Mouse (Mus musculus): ENCODE measurements around the gene Chn1. TPM values are rescaled to one million over a fixed set of nuclear protein-coding genes. Genes with fewer than 3 reads are reported as not detected.

Gene Chn1
- polyA plus RNA-seq, 1 experiment: 3.1 TPM

DNA sequence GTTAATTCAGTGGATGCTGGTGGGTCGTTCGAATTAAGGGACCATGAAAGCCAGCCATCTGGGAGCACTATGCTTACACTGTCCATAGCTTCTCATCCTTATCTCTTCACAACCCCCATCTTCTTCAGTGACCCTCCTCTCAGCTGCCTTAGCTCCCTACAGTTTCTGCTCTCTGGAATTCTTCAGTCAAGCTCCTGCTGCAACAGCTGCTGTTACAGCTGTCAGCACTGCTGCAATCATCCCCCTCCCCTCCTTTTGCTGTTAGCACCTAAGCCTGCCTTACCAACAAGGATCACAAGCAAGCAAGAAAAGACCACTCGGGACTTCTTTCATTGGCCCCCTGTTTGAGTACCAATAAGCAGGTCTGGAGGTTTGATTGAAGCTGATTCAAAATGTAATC, 50.2 kb downstream of the Chn1 start:
- DNase-seq: no peak
- TF ChIP-seq CTCF (IDR thresholded peaks at IDR 0.05; ENCODE audit: borderline replicate concordance, control insufficient read depth, extremely low read depth, insufficient read depth, low read length, poor library complexity) (no peak), POLR2A (IDR thresholded peaks at IDR 0.05; ENCODE audit: control insufficient read depth, extremely low read depth, insufficient read depth, low read length, poor library complexity) (no peak)
- H3K27ac ChIP-seq (ENCODE audit: control insufficient read depth, insufficient read depth, low read length): no peak overlapping the region
- no peaks in the 10 kb centered on the region for H3K4me1 ChIP-seq (replicated peaks; ENCODE audit: control insufficient read depth, insufficient read depth, low read length)
- H3K36me3 ChIP-seq (ENCODE audit: control insufficient read depth, insufficient read depth, low read length): no peaks in the 10 kb centered on the region
- no peaks in the 10 kb centered on the region for H3K27me3 ChIP-seq (ENCODE audit: control insufficient read depth, insufficient read depth, low read length)
- 85% methylated on average over 3 of the region's 3 CpGs for WGBS
- H3K4me3 ChIP-seq (ENCODE audit: control insufficient read depth, insufficient read depth, low read length): no peak overlapping the region

DNA sequence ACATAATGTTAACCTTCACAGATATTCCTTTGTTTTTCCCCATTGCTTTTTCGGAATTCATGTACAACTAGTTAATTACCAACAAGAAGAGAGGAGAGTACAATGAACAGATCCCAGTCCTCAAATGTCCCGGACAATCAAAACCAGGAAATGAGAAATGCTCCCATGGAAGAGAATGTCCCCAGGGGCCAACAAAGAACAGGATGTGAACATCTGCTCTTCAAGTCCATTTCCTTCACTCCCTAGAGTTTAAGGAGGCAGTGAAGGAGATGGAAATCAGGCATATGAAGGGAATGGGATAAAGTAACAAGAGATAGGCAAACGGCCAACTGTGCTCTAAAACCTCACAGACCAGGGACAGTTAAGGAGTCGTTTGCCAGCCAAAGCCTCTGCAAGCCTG, 53.3 kb downstream of the Chn1 start:
- H3K36me3 ChIP-seq (ENCODE audit: control insufficient read depth, insufficient read depth, low read length): no peaks in the 10 kb centered on the region
- DNase-seq: no peak
- no peak overlapping the region for H3K4me3 ChIP-seq (ENCODE audit: control insufficient read depth, insufficient read depth, low read length)
- H3K27me3 ChIP-seq (ENCODE audit: control insufficient read depth, insufficient read depth, low read length): no peaks in the 10 kb centered on the region
- no peak for TF ChIP-seq CTCF (IDR thresholded peaks at IDR 0.05; ENCODE audit: borderline replicate concordance, control insufficient read depth, extremely low read depth, insufficient read depth, low read length, poor library complexity)
- 67% methylated on average over 4 of the region's 4 CpGs for WGBS
- no peaks in the 10 kb centered on the region for H3K4me1 ChIP-seq (replicated peaks; ENCODE audit: control insufficient read depth, insufficient read depth, low read length)
- no peak overlapping the region for H3K27ac ChIP-seq (ENCODE audit: control insufficient read depth, insufficient read depth, low read length)

DNA sequence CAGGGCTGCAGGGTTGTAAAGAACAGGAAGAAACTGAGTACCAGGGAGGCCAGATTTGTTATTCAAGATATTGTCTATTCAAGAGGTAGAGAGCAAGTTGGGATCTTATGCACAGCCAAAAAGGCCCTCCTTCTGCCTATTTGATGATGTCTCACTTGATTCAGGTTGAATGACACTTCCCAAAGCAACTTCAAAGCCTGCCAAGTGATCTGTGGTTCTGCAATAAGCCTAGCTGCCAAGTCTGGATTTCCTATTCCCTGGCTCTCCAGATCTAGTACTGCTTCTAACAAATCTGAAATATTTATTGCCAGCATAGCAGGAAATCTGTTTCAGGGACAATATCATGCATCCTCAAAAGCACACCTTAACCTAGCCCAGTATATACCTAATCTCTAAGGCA, 62.7 kb downstream of the Chn1 start:
- DNase-seq: no peak
- no peaks in the 10 kb centered on the region for H3K4me1 ChIP-seq (replicated peaks; ENCODE audit: control insufficient read depth, insufficient read depth, low read length)
- H3K27ac ChIP-seq (ENCODE audit: control insufficient read depth, insufficient read depth, low read length): no peak overlapping the region
- no peak overlapping the region for H3K4me3 ChIP-seq (ENCODE audit: control insufficient read depth, insufficient read depth, low read length)
- no peaks in the 10 kb centered on the region for H3K36me3 ChIP-seq (ENCODE audit: control insufficient read depth, insufficient read depth, low read length)
- no peak for TF ChIP-seq POLR2A (IDR thresholded peaks at IDR 0.05; ENCODE audit: control insufficient read depth, extremely low read depth, insufficient read depth, low read length, poor library complexity)
- no peak for TF ChIP-seq CTCF (IDR thresholded peaks at IDR 0.05; ENCODE audit: borderline replicate concordance, control insufficient read depth, extremely low read depth, insufficient read depth, low read length, poor library complexity)
- no peaks in the 10 kb centered on the region for H3K27me3 ChIP-seq (ENCODE audit: control insufficient read depth, insufficient read depth, low read length)

DNA sequence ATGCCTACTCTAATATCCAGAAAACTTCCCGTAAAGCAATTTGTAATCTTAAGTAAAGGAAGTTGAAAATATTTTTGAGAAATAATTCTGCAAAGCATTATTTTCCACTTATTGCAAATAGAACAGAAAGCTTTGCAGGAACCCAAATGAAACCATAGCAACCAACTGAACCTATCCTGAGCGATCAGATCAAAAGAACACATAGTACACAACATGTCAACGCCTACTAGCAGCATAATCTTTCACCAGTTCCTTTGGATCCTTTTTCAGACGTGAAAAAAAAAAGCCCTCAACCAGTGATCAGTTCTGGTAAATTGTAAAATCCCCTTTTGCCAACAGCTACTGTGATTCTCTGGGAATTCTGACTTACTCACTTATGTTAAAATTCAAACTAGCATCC, 82.1 kb downstream of the Chn1 start:
- no peak overlapping the region for H3K4me3 ChIP-seq (ENCODE audit: control insufficient read depth, insufficient read depth, low read length)
- TF ChIP-seq POLR2A (IDR thresholded peaks at IDR 0.05; ENCODE audit: control insufficient read depth, extremely low read depth, insufficient read depth, low read length, poor library complexity): no peak
- TF ChIP-seq CTCF (IDR thresholded peaks at IDR 0.05; ENCODE audit: borderline replicate concordance, control insufficient read depth, extremely low read depth, insufficient read depth, low read length, poor library complexity): no peak
- H3K27me3 ChIP-seq (ENCODE audit: control insufficient read depth, insufficient read depth, low read length): no peaks in the 10 kb centered on the region
- no peaks in the 10 kb centered on the region for H3K4me1 ChIP-seq (replicated peaks; ENCODE audit: control insufficient read depth, insufficient read depth, low read length)
- no peak for DNase-seq
- 85% methylated on average over 4 of the region's 4 CpGs for WGBS
- H3K36me3 ChIP-seq (ENCODE audit: control insufficient read depth, insufficient read depth, low read length): no peaks in the 10 kb centered on the region
- H3K27ac ChIP-seq (ENCODE audit: control insufficient read depth, insufficient read depth, low read length): no peak overlapping the region

DNA sequence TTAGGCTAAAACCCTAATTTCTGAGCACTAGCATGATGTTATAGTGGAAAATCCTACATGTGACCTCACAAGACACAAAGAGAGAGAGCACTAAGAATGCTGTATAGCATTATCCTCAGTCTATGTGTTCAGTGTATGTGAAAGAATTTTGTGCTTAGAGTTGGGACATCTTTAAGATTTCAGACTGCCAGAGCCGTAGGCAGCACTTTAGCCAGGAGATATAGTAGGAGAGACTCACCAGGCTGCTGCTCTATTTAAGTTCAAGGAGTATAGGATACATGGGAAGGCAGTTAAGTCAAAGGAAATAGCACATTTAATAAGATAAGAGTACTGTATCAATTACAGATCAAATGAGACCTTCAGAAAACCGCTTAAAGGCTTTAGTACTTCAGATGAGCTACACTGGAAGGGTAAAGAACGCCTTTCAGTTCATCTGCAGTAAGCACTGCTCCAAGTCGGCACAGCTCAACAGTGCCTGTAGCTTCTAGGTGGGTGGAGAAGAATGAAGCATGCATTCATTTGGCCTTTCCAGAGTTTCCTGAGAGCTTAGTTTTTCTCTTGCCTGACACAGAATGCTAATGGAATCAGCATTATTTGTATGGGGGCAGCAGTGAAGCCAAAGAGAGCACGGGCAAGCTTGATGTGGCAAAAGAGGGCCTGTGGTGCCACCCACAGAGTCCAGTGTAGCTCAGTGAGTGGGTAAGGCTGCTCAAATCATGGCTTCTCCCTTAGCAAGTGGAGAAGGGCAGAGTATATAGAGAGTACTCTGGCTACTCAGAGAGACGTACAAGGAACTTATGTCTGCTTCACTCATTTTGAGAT, 84.2 kb downstream of the Chn1 start:
- Histone ChIP-seq H3K27me3 (ENCODE audit: control insufficient read depth, insufficient read depth, low read length) (no peaks in the 10 kb centered on the region), H3K4me3 (ENCODE audit: control insufficient read depth, insufficient read depth, low read length) (no peak overlapping the region), H3K36me3 (ENCODE audit: control insufficient read depth, insufficient read depth, low read length) (no peaks in the 10 kb centered on the region), H3K27ac (ENCODE audit: control insufficient read depth, insufficient read depth, low read length) (no peak overlapping the region), H3K4me1 (replicated peaks; ENCODE audit: control insufficient read depth, insufficient read depth, low read length) (no peaks in the 10 kb centered on the region)
- WGBS: 95% methylated on average over 6 of the region's 6 CpGs
- no peak for DNase-seq
- no peak for TF ChIP-seq POLR2A (IDR thresholded peaks at IDR 0.05; ENCODE audit: control insufficient read depth, extremely low read depth, insufficient read depth, low read length, poor library complexity)
- TF ChIP-seq CTCF (IDR thresholded peaks at IDR 0.05; ENCODE audit: borderline replicate concordance, control insufficient read depth, extremely low read depth, insufficient read depth, low read length, poor library complexity): no peak

DNA sequence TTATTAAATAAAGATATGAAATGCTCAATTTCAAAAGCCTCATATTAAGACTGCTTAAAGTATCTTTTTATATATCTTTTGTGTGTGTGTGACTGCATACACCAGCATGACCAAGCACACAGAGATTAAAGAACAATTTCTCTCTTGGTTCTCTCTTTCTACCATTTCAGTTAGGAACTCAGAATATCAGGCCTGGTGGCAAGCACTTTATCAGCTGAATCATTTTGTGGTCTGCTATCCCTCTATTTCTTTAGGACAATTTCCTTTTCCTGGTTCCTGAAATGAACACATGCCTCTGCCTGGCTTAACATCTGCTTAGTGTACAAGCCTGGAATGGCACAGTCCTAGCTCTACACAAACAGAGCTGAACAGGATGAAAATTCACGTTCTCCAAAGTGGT, 92.6 kb downstream of the Chn1 start:
- WGBS: 76% methylated on average over 1 of the region's 1 CpGs
- no peaks in the 10 kb centered on the region for H3K36me3 ChIP-seq (ENCODE audit: control insufficient read depth, insufficient read depth, low read length)
- H3K4me3 ChIP-seq (ENCODE audit: control insufficient read depth, insufficient read depth, low read length): no peak overlapping the region
- no peaks in the 10 kb centered on the region for H3K27me3 ChIP-seq (ENCODE audit: control insufficient read depth, insufficient read depth, low read length)
- no peak for DNase-seq
- H3K27ac ChIP-seq (ENCODE audit: control insufficient read depth, insufficient read depth, low read length): no peak overlapping the region
- TF ChIP-seq CTCF (IDR thresholded peaks at IDR 0.05; ENCODE audit: borderline replicate concordance, control insufficient read depth, extremely low read depth, insufficient read depth, low read length, poor library complexity) (no peak), POLR2A (IDR thresholded peaks at IDR 0.05; ENCODE audit: control insufficient read depth, extremely low read depth, insufficient read depth, low read length, poor library complexity) (no peak)
- no peaks in the 10 kb centered on the region for H3K4me1 ChIP-seq (replicated peaks; ENCODE audit: control insufficient read depth, insufficient read depth, low read length)

Measured in thymus, adult 2 months (tissue).